Mouse (Mus musculus): Measurements from ENCODE around the gene Ing5.
A peak's percentile ranks its signal among the peaks of the same experiment; 100 is the strongest.
"Not testable (repeated sequence)": the region's sequence is repeated elsewhere in the genome, so short reads cannot be mapped to it uniquely, and the experiment has no call there.

Ing5 gene

GRCm38 (mm10) chr1:93810011-93810410 lies 6.2 kb downstream of the Ing5 start:
- DNase-seq (ENCODE audit: low spot score in 2 of 2): no peak

GRCm38 (mm10) chr1:93811495-93812039 lies 7.8 kb downstream of the Ing5 start:
- no peak for DNase-seq (ENCODE audit: low spot score in 2 of 2)

DNA sequence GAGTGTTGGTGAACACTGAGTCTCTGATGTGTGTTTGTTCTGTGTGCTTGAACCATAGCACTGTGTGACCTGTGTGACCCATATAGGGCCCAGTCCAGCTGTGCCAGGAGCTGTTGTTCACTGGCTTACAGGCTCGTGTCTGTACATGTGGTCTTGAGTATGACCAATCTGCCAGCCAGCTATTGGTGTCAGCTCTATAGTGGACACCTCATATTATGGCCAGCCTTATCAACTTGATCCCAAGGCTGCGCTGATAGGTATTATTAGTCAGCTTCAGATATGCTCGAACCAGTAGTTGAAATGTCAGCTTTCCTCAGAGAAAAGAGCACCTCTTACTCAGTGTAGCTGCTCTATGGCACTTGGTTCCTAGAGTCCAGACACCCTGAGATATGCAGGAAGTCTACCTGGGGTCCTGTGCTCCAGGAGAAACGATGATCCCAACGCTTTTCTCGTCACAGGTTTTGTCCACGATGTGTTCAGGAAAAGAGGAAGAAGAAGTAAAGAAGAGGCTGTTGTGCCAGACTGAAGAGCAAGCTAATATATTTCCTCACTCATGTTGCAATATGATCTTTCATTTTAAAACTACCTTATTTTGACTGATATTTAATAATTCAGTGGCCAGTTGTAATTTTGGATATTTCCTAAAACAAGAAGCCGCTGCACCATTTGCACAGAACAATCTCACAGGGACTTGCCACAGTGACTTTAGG lies 14.2 kb downstream of the Ing5 start:
- DNase-seq (ENCODE audit: low spot score in 2 of 2): no peak

DNA sequence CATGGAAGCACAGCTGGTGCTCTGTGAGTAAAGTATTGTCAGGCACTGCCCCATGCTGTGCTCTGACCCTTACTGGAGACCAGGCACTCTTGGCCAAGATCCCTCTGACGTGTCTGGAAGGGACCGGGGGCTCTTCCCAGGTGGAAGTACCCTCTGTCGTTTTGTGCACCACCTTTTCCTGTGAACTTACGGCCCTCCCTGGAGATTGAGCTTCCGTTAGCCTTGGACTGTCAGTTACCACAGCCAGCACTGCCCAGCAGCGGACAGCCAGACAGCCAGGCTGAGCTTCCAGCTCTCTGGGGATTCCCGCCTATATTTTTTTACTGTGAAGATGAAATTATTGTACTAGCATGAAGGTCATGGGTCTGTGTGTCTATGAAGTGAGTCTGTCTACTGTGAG lies 15.0 kb downstream of the Ing5 start:
- DNase-seq (ENCODE audit: low spot score in 2 of 2): no peak

DNA sequence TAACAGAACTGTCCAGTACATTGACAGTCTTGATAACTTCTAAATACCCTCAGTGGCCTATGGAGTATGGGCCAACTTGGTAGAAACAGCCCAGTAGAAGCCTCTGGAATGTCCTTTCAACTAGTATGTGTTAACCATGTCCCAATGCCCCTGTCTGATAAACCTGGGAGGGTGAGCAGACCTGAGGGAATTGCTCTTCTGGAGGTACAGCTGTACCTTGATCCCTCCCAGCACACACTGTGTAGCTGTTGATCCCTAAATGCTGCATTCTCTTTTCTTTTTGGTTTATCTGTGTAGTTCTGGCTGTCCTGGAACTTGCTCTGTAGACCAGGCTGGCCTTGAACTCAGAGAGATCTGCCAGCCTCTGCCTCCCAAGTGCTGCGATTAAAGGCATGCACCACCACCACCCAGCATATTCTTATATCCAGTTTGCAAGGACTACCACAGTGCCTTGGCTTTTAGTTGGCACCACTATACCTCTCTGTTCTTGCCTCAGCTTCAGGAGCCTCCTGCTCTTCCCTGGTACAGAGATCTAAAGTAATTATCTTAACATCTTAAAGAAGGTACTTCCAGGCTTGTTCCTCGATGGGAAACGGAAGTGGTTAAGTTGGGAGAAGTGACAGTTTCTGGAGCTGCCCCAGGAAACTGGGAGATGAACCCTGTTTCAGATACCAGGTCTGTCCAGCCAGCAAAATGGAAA lies 20.2 kb downstream of the Ing5 start:
- no peak for DNase-seq (ENCODE audit: low spot score in 2 of 2)

DNA sequence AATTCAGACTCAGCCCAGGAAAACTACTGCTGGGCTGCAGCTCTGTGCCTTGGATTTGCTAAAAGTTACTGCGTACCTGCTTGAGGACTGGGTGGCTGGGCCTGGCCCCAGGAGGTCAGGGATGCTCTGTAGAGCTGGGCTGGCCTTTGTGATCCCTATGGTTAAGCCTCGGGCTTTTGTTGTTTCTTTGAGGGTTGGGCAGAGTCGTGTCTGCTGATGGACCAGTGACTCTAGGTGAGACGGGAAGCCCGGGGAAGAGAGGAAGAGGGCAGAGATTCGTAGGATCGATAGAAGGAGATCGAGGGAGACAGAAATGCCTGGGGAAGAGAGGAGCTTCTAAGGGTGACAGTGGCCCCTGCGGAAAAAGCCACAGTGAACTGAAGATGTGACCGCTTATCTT lies 20.8 kb downstream of the Ing5 start, which contains the start of gene D2hgdh:
TSS of gene D2hgdh (plus strand) at position 301 of the 400 bp plus-strand sequence.
- DNase-seq (ENCODE audit: low spot score in 2 of 2): no peak

- peak; percentile 75 to 85 for DNase-seq (ENCODE audit: low spot score in 2 of 2)
Observed at GRCm38 (mm10) chr1:93825105-93825674, 21.4 kb downstream of the Ing5 start.

- no peak for DNase-seq (ENCODE audit: low spot score in 2 of 2)
Observed at GRCm38 (mm10) chr1:93825771-93826539, 22.2 kb downstream of the Ing5 start.

GRCm38 (mm10) chr1:93826540-93826835 lies 22.7 kb downstream of the Ing5 start:
- DNase-seq (ENCODE audit: low spot score in 2 of 2): no peak

DNA sequence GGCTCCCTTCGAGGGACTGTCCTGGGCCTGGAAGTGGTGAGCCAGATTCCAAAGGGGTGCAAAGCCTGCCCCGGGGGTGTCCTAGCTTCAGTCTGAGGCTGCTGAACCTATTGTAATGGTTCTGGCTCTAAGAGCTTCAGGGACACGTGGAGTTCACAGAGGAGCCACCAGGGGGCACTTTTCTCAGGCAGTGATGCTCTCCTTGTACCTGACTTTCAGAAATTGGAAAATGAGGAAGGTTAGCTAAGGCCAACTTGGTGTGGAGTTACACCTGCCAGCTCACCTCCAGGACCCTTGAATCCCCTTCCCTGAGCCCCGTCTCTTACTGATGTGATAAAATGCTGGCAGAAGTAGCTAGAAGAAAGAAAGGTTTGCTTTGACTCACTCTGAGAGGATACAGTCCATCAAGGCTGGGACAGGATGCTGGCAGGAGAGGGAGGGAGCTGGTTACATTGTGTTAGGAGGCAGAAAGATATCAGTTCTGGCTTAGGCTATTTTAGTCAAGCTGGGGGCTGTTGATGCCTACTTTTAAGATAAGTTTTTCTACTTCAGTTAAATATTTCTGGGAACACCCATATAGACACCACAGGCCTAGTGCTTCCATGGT lies 29.1 kb downstream of the Ing5 start:
- not testable (repeated sequence) for DNase-seq (ENCODE audit: low spot score in 2 of 2)

GRCm38 (mm10) chr1:93834671-93835150 lies 30.9 kb downstream of the Ing5 start:
- DNase-seq (ENCODE audit: low spot score in 2 of 2): no peak

- no peak for DNase-seq (ENCODE audit: low spot score in 2 of 2)
Observed at GRCm38 (mm10) chr1:93835211-93835610, 31.4 kb downstream of the Ing5 start.

DNA sequence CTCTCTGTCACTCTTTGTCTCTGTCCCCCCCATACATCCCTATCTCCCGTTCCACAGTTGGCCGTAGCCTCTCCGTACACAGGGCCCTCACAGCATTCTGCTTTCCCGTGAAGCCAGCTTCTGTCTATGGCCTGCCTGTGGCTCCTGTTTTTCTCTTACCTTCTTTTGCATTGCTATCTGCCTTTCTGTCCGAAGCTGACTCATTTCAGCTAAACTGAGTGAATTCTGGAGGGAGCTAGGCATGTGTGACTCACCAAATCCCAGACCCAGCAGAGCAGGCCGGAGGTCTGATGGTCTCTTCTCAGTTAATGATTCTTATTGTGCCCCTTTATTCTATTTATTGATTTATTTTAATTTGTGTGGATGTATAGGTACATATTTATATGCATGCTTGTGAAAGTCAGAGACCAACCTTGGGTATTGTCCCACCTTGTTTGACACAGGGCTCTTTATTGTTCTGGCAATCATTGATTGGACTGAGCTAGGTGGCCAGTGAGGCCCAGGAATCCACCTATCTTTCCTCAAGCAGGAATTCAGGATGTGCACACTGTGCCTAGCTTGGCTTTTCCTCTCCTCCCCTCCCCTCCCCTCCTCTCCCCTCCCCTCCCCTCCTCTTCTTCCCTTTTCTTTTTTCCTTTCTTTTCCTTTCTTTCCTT lies 32.2 kb downstream of the Ing5 start:
- no peak for DNase-seq (ENCODE audit: low spot score in 2 of 2)

- DNase-seq (ENCODE audit: low spot score in 2 of 2): no peak
Observed at GRCm38 (mm10) chr1:93836532-93836913, 32.8 kb downstream of the Ing5 start.

DNA sequence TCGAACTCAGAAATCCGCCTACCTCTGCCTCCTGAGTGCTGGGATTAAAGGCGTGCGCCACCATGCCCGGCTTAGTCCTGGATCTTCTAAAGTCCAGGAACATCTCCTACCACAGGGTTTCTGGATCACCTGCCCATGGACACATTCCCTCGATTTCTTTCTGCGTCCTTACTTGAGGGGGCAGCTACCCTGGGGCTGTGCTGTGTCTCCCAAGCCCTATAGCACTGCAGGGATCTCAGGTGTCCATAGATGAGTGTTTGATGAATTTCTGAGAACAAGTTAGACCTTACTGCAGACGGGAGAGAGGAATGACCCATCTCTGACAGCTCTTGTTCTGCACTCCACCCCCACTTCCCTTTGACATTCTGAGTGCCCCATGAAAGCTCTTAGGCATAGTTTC lies 33.6 kb downstream of the Ing5 start:
- no peak for DNase-seq (ENCODE audit: low spot score in 2 of 2)

DNA sequence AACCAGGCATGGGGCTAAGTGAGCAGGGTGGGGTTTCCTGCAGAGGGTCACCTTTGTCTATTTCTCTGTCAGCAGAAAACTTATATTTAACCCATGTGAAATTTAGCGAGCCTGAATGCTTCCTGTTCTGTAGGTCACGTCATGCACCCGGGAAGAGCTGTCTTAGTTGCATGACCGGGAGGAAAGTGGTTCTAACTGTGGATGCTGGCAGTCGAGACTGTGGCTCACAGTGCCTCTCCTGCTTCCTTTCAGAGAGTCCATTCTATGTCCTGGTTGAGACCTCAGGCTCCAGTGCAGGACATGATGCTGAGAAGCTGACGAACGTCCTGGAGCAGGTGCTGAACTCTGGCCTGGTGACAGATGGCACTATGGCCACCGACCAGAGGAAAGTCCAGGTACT lies 34.8 kb downstream of the Ing5 start:
- DNase-seq (ENCODE audit: low spot score in 2 of 2): not testable (repeated sequence)

DNA sequence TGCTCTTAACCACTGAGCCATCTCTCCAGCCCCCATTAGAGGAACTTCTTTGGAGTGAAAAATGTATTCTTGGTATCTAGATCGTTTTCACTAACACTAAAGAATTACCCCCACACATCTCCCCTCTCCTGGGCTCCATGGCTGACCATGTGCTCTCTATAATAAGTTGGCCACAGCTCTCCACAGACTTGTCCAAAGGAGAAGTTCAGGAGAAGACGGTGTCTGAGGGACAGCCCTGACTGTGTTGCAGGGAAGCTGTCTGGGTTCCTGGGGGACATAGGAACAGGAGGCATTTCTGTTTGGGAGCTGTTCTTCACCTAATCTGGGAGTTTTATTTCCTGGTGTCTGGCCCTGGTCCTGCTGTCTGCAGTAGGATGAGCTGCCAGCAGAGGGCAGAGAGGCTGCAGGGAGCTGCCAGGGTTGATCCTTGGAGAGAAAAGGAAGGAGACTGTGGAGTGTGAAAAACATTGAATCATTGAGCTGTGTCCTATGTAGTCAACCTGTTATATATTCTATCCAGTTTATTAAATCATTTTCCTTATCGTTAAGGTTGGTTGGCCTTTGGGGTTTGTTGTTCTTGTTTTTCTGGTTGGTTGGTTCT lies 42.1 kb downstream of the Ing5 start:
- DNase-seq (ENCODE audit: low spot score in 2 of 2): not testable (repeated sequence)

DNA sequence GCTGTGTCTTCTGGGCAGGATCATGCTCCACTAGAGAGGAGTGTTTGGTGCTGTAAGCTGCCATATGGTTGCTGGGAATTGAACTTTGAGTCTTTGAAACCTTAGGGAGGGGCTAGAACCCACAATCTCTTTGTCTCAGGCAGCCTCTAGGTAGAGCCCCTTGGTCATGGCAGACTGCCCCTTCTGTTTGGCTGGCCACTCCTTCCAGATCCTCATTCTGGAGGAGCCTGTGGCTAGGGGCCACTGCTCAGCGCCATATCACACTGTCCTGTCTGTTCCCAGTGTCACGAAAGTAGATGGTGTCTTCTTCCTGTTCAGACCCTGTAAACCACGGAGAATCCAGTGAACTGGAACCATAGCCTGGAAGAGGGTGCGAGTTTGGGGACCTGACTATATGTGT lies 52.0 kb downstream of the Ing5 start:
- not testable (repeated sequence) for DNase-seq (ENCODE audit: low spot score in 2 of 2)

DNA sequence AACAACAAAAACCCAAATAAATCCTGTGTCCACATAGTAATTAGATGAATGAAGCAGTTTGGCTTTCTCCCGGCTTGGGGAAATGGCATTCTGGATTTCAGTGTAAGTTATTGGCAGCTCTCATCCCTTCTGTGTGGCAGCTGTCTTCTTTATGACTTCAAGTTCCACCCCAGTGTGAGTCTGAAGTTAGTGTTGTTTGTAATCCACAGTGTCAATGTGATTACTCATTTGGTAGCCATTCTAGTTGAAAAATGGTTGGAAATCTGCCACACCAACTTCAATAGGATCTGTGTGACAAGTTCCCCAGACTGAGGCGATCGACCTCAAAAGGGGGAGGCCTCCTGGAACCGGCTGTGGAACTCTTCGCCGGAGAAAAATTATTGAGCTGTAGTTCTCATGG lies 53.6 kb downstream of the Ing5 start:
- peak in 1 of 2 experiments; percentile 26 for DNase-seq (ENCODE audit: low spot score in 2 of 2)

- no peak for DNase-seq (ENCODE audit: low spot score in 2 of 2)
Observed at GRCm38 (mm10) chr1:93857991-93858390, 54.2 kb downstream of the Ing5 start.

GRCm38 (mm10) chr1:93859619-93860018 lies 55.9 kb downstream of the Ing5 start:
- DNase-seq (ENCODE audit: low spot score in 2 of 2): no peak

Measured in cerebellum, postnatal 4 days (tissue).